Mouse (Mus musculus): Measurements from ENCODE around the gene Plcb4.
"Not testable (repeated sequence)": the region's sequence is repeated elsewhere in the genome, so short reads cannot be mapped to it uniquely, and the experiment has no call there.

The Plcb4 gene

GRCm38 (mm10) chr2:135955796-135956195, 297.0 kb downstream of the Plcb4 start:
- no peak for DNase-seq (ENCODE audit: low spot score)

GRCm38 (mm10) chr2:135957689-135958088, 298.9 kb downstream of the Plcb4 start:
- peak; percentile 62 for DNase-seq (ENCODE audit: low spot score)

GRCm38 (mm10) chr2:135958453-135958852, 299.6 kb downstream of the Plcb4 start:
- DNase-seq (ENCODE audit: low spot score) = no peak

GRCm38 (mm10) chr2:135963089-135963488, 304.3 kb downstream of the Plcb4 start:
- DNase-seq (ENCODE audit: low spot score) = no peak

- DNase-seq (ENCODE audit: low spot score) = peak; percentile 30
These were observed 308.2 kb downstream of the Plcb4 start for GRCm38 (mm10) chr2:135966871-135967557.

GRCm38 (mm10) chr2:135968159-135968558, 309.3 kb downstream of the Plcb4 start:
- DNase-seq (ENCODE audit: low spot score) = no peak

GRCm38 (mm10) chr2:135970902-135971301, 312.1 kb downstream of the Plcb4 start:
- no peak for DNase-seq (ENCODE audit: low spot score)

- DNase-seq (ENCODE audit: low spot score) = no peak
These were observed 317.2 kb downstream of the Plcb4 start for GRCm38 (mm10) chr2:135975978-135976377.

- no peak for DNase-seq (ENCODE audit: low spot score)
These were observed 320.0 kb downstream of the Plcb4 start for GRCm38 (mm10) chr2:135978790-135979189.

GRCm38 (mm10) chr2:135980428-135980827, 321.6 kb downstream of the Plcb4 start:
- DNase-seq (ENCODE audit: low spot score) = no peak

- DNase-seq (ENCODE audit: low spot score) = no peak
These were observed 325.2 kb downstream of the Plcb4 start for GRCm38 (mm10) chr2:135983972-135984371.

GRCm38 (mm10) chr2:135985536-135986265, 326.9 kb downstream of the Plcb4 start:
- no peak for DNase-seq (ENCODE audit: low spot score)

- DNase-seq (ENCODE audit: low spot score) = not testable (repeated sequence)
These were observed 329.7 kb downstream of the Plcb4 start for GRCm38 (mm10) chr2:135988475-135988874.

GRCm38 (mm10) chr2:135990686-135991085, 331.9 kb downstream of the Plcb4 start:
- DNase-seq (ENCODE audit: low spot score) = not testable (repeated sequence)

GRCm38 (mm10) chr2:135993314-135993713, 334.5 kb downstream of the Plcb4 start:
- DNase-seq (ENCODE audit: low spot score) = no peak

- DNase-seq (ENCODE audit: low spot score) = no peak
These were observed 336.4 kb downstream of the Plcb4 start for GRCm38 (mm10) chr2:135995196-135995595.

GRCm38 (mm10) chr2:135996936-135997335, 338.1 kb downstream of the Plcb4 start:
- no peak for DNase-seq (ENCODE audit: low spot score)

- DNase-seq (ENCODE audit: low spot score) = no peak
These were observed 338.7 kb downstream of the Plcb4 start for GRCm38 (mm10) chr2:135997361-135998150.

- DNase-seq (ENCODE audit: low spot score) = no peak
These were observed 340.1 kb downstream of the Plcb4 start for GRCm38 (mm10) chr2:135998886-135999285.

GRCm38 (mm10) chr2:135999361-135999760, 340.6 kb downstream of the Plcb4 start:
- DNase-seq (ENCODE audit: low spot score) = no peak

- no peak for DNase-seq (ENCODE audit: low spot score)
These were observed 342.1 kb downstream of the Plcb4 start for GRCm38 (mm10) chr2:136000933-136001332.

- DNase-seq (ENCODE audit: low spot score) = no peak
These were observed 343.3 kb downstream of the Plcb4 start for GRCm38 (mm10) chr2:136002118-136002517.

GRCm38 (mm10) chr2:136003836-136004235, 345.0 kb downstream of the Plcb4 start:
- DNase-seq (ENCODE audit: low spot score) = no peak

Data from MN1 (cell line).